In genomic region chr2:34897820-34898219, GRCm38 (mm10) we compare ENCODE assay signal across 8 mouse cellular contexts. TPM values are rescaled to one million over a fixed set of nuclear protein-coding genes. Genes with fewer than 3 reads are reported as not detected.
A peak's percentile ranks its signal among the peaks of the same experiment; 100 is the strongest.
DNase-seq lines count a peak whose midpoint lies in the region; ATAC-seq lines count a peak whose summit lies in the region.

No protein-coding gene starts in this region.

- peak; percentile 48 for DNase-seq in adrenal gland, postnatal 10 days
- no peak for DNase-seq in adrenal gland, postnatal 25 days
- DNase-seq in 416B (ENCODE audit: low read depth), result peak; percentile 78
- peak; percentile 70 for DNase-seq in c-Kit-positive CD71-negative TER-119-negative erythroid progenitor cells, embryonic 14.5 days (ENCODE audit: low read depth)
- DNase-seq in kidney, adult 9 months, result peak; percentile 74
- peak; percentile 84 for DNase-seq in lung, postnatal 36 days
- no peak for DNase-seq in gastrocnemius, adult 18-20 months (ENCODE audit: low spot score)

- ATAC-seq in monocyte, adult 5-6 weeks (replicated peaks; ENCODE audit: insufficient number of reproducible peaks, low FRiP score, low TSS enrichment, poor library complexity, severe bottlenecking), result no peak

RNA-seq across cellular contexts. Expression of gene Phf19, which starts 16.0 kb away (rescaled TPM):
- 1 to 10 TPM; 5.8 to 7.6 TPM for total RNA-seq in adrenal gland, postnatal 10 days (2021)
- total RNA-seq in adrenal gland, postnatal 25 days (2021), result 5.1 and 6.5 TPM in 2 replicates
- total RNA-seq in monocyte, adult 5-6 weeks (2017), result 1.1 to 5.3 TPM (median 1.4 TPM) in 3 replicates
- under 1 TPM; 0.59 to 0.71 TPM for total RNA-seq in gastrocnemius, adult 18-20 months (2021)

RNA-seq across cellular contexts. Expression of gene Psmd5, which starts 23.1 kb away (rescaled TPM):
- total RNA-seq in adrenal gland, postnatal 10 days (2021), result 10 to 100 TPM; 29.7 to 38.5 TPM
- 41.8 and 43.7 TPM in 2 replicates for total RNA-seq in adrenal gland, postnatal 25 days (2021)
- 18.7 to 33.4 TPM (median 20.4 TPM) in 3 replicates for total RNA-seq in monocyte, adult 5-6 weeks (2017)
- total RNA-seq in gastrocnemius, adult 18-20 months (2021), result 10 to 100 TPM; 11.9 to 17.4 TPM

RNA-seq across cellular contexts. Expression of gene Cutal, which starts 23.6 kb away (rescaled TPM):
- total RNA-seq in adrenal gland, postnatal 10 days (2021), result 10 to 100 TPM in 1 of 2 experiments, 1 to 10 TPM in 1; 4.1 to 11.1 TPM
- 0.43 and 0.49 TPM in 2 replicates for total RNA-seq in adrenal gland, postnatal 25 days (2021)
- not detected in 3 replicates for total RNA-seq in monocyte, adult 5-6 weeks (2017)
- under 1 TPM; 0.33 to 0.37 TPM for total RNA-seq in gastrocnemius, adult 18-20 months (2021)

Comparison
In these comparisons a context has a peak if more than half of its experiments do, and no peak if none do; other contexts are left out.
1. DNase-seq: peak in adrenal gland, postnatal 10 days (single experiment), 416B (single experiment), c-Kit-positive CD71-negative TER-119-negative erythroid progenitor cells, embryonic 14.5 days (single experiment), kidney, adult 9 months (single experiment) and lung, postnatal 36 days (single experiment); none in adrenal gland, postnatal 25 days (single experiment) and gastrocnemius, adult 18-20 months (single experiment).